Mouse (Mus musculus) heart, adult 2 months (tissue): Measurements from ENCODE around the gene Pbx1. TPM values are rescaled to one million over a fixed set of nuclear protein-coding genes. Genes with fewer than 3 reads are reported as not detected.

ENCODE experiments used
- DNase-seq, 2 experiments: peaks; one replicate each; pipeline ENCODE4 v3.0.0; 2021
- H3K27ac ChIP-seq: fragments of 200-600 bp; 2 replicates; pipeline ENCODE4 v1.8.1; 2022
- H3K27me3 ChIP-seq: fragments of 200-500 bp; 2 replicates; pipeline ENCODE4 v1.6.1; 2012; ENCODE audit warnings: mild to moderate bottlenecking, low read length, inconsistent platforms, mixed read lengths; ENCODE audit not compliant: control insufficient read depth, insufficient read depth
- H3K36me3 ChIP-seq: fragments of 200-500 bp; 2 replicates; pipeline ENCODE4 v1.6.1; 2012; ENCODE audit warnings: low read length, inconsistent platforms; ENCODE audit not compliant: control insufficient read depth, insufficient read depth
- H3K4me1 ChIP-seq: fragments of 200-500 bp; 2 replicates; pipeline ENCODE4 v1.6.1; 2011; ENCODE audit warnings: low read length; ENCODE audit not compliant: control insufficient read depth, insufficient read depth
- H3K4me3 ChIP-seq: fragments of 200-600 bp; 2 replicates; pipeline ENCODE4 v1.8.1; 2022
- H3K79me2 ChIP-seq: fragments of 200-500 bp; replicated peaks from 2 replicates; pipeline ENCODE4 v1.6.1; 2012; ENCODE audit warnings: mild to moderate bottlenecking, inconsistent platforms, low read length, moderate library complexity, mixed read lengths; ENCODE audit not compliant: control insufficient read depth, insufficient read depth
- H3K9ac ChIP-seq: fragments of 200-500 bp; 2 replicates; pipeline ENCODE4 v1.6.1; 2012; ENCODE audit warnings: low read depth, mild to moderate bottlenecking, control low read depth, inconsistent platforms, low read length, mixed read lengths
- CTCF ChIP-seq: fragments of 200-600 bp; IDR thresholded peaks from 2 replicates; pipeline ENCODE4 v1.8.1; 2022; ENCODE audit warnings: antibody characterized with exemption, mild to moderate bottlenecking, moderate library complexity
- EP300 ChIP-seq: fragments of 200-500 bp; IDR thresholded peaks from 2 replicates; pipeline ENCODE4 v1.6.1; 2011; ENCODE audit warnings: low read depth, low read length, control low read depth; ENCODE audit not compliant: insufficient read depth
- POLR2A ChIP-seq: fragments of 200-500 bp; IDR thresholded peaks from 2 replicates; pipeline ENCODE4 v1.6.1; 2011; ENCODE audit warnings: mild to moderate bottlenecking, low read depth, low read length, control low read depth; ENCODE audit not compliant: insufficient read depth
- WGBS: fragments of 180-500 bp; shearing (Covaris S2); methylation state at CpG from one replicate; pipeline ENCODE4 v1.1.7; 2018; 5-methylcytosine and 5-hydroxymethylcytosine counted together
- intact Hi-C: fragments of 180-260 bp; cut with DNase I; formaldehyde crosslinking; loops from one replicate; pipeline ENCODE4 v1.15.1; 2025
- polyA plus RNA-seq: library from polyadenylated mRNA; depleted of rRNA; stranded (reverse); fragments of >200 nt; gene quantifications from 2 replicates; pipeline ENCODE4 v1.2.3, GENCODE M21; 2012
- total RNA-seq, 2 experiments: library from RNA; stranded (reverse); gene quantifications; 2 replicates each; pipeline ENCODE4 v1.2.3; 2021

Gene Pbx1
- total and polyA plus RNA-seq, 3 experiments: 33.1 to 54.7 (median 52.8) TPM

DNA sequence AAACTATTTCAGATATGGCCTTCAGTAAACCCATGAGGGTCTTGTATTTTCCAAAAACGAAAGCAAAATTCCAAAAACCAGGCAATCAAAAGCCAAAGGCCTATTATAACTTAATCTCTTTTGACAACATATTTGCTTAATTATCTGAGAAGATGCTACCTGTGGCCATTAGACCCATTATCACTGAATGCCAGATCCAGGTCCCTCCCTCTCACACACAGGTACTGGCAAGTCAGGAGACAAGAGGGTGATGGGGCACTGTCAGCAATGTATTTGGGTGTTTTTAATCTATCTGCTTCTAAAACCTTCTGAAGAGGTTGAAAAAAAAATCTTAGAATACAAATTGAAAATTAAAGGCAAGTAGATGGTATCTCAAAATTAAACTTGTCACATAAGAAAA, 138.4 kb downstream of the Pbx1 start:
- H3K4me1 ChIP-seq: peaks cover 22% of the 10 kb centered on the region
- H3K27ac ChIP-seq: no peak overlapping the region
- H3K79me2 ChIP-seq: peaks cover 4% of the 10 kb centered on the region
- no peak overlapping the region for H3K4me3 ChIP-seq
- WGBS: 94% methylated on average over 1 of the region's 1 CpGs
- TF ChIP-seq EP300: no peak
- TF ChIP-seq POLR2A: no peak
- TF ChIP-seq CTCF: no peak
- H3K27me3 ChIP-seq: no peaks in the 10 kb centered on the region
- no peak overlapping the region for H3K9ac ChIP-seq
- intact Hi-C loops: no loop called here
- H3K36me3 ChIP-seq: no peaks in the 10 kb centered on the region
- no peak for DNase-seq

DNA sequence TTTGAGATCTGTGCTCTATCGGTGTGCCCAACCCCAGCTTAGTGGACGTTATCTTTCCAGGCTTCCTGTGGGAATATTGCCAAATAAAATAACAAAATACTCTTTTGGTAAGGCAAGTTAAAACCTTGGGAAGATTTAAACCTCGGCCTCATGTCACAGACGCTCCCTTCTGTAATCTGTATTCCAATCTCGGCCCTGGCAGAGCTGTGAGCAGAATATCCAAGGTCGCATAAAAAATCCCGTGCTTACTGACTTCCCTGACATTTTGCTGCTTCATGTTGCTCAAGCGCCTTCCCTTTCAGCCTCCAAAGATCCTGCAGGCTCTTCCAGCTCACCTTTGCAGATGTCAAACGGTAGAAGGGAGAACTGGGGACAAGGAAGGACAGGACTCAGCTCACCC, 140.0 kb downstream of the Pbx1 start:
- no peak overlapping the region for H3K4me3 ChIP-seq
- peaks cover 3% of the 10 kb centered on the region; the same call in 1 of the 2 replicates for H3K36me3 ChIP-seq
- no peak for TF ChIP-seq POLR2A
- intact Hi-C loops: no loop called here
- peak overlapping the region; percentile 80; the same call in 1 of the 2 replicates for H3K27ac ChIP-seq
- peaks cover 25% of the 10 kb centered on the region for H3K4me1 ChIP-seq
- peaks cover under 1% of the 10 kb centered on the region; the same call in 1 of the 2 replicates for H3K79me2 ChIP-seq
- WGBS: 28% methylated on average over 9 of the region's 9 CpGs
- no peak overlapping the region for H3K9ac ChIP-seq
- no peaks in the 10 kb centered on the region for H3K27me3 ChIP-seq
- DNase-seq: no peak

DNA sequence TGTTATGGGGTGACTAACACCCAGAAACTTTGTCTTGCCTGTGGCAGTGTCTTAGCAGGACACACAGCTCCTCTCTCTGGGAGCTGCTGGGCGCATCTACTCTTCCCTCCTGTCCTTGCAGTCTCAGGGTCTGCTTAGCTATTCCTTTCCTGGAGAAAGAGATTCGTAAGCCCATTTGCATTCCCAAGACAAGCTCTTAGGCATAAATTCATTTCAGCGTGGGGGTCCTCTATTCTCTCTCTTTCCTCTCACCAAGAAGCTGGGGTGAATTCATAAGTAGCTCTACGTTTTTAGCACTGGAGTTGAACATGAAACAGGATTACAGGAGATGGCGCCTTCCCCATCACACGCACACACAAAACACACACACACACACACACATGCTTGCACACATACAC, 140.4 kb downstream of the Pbx1 start:
- no peaks in the 10 kb centered on the region for H3K27me3 ChIP-seq
- intact Hi-C loops: no loop called here
- 68% methylated on average over 6 of the region's 6 CpGs for WGBS
- H3K36me3 ChIP-seq: peaks cover 3% of the 10 kb centered on the region; the same call in 1 of the 2 replicates
- H3K9ac ChIP-seq: peak overlapping the region; percentile 22
- H3K4me3 ChIP-seq: peak overlapping the region; percentile 17; the same call in 1 of the 2 replicates
- TF ChIP-seq POLR2A (no peak), EP300 (no peak), CTCF (no peak)
- no peaks in the 10 kb centered on the region; the same call in 1 of the 2 replicates for H3K79me2 ChIP-seq
- DNase-seq: no peak
- peak overlapping the region; percentile 80 for H3K27ac ChIP-seq
- H3K4me1 ChIP-seq: peaks cover 25% of the 10 kb centered on the region

DNA sequence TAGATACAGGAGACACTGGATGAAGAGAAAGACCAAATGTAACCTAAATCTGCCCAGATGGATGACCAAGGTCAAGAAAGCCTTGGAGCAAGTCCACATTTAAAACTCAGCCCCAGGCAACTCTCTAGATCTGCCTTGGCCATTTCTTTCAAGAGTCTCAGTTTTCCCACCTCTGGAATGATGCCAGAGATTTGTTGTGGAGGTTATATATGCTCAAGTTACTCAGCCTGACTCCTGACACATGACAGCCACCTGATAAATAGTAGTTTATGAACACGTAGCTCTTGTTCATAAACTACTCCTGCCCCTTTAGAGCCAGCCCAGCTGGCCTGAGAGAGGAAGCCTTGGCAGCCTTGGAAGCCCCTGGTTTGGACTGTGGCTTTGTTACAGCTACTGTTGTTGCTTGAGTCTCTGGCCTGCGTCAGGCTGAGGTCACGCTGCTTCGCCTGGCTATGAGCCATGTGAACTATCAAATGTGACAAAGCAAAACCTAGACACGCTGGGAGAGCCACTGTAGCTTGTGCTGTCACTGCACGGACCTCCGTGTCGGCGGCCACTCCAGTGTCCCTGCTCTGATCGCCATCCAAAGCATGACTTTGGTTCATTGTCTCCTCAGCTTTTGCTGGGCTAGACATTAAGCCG, 140.9 kb downstream of the Pbx1 start:
- WGBS: 16% methylated on average over 11 of the region's 11 CpGs
- intact Hi-C loops: no loop called here
- Histone ChIP-seq H3K4me3 (peak overlapping the region; percentile 17; the same call in 1 of the 2 replicates), H3K4me1 (peaks cover 25% of the 10 kb centered on the region), H3K36me3 (peaks cover 3% of the 10 kb centered on the region; the same call in 1 of the 2 replicates), H3K9ac (peak overlapping the region; percentile 22), H3K27me3 (no peaks in the 10 kb centered on the region), H3K79me2 (no peaks in the 10 kb centered on the region; the same call in 1 of the 2 replicates), H3K27ac (peak overlapping the region; percentile 80)
- TF ChIP-seq CTCF (no peak), POLR2A (0 out of 2 replicates have a peak, but pooled peaks have one; percentile 28), EP300 (peak; percentile 64; the same call in 1 of the 2 replicates)
- DNase-seq: peak; percentile 74 to 83

DNA sequence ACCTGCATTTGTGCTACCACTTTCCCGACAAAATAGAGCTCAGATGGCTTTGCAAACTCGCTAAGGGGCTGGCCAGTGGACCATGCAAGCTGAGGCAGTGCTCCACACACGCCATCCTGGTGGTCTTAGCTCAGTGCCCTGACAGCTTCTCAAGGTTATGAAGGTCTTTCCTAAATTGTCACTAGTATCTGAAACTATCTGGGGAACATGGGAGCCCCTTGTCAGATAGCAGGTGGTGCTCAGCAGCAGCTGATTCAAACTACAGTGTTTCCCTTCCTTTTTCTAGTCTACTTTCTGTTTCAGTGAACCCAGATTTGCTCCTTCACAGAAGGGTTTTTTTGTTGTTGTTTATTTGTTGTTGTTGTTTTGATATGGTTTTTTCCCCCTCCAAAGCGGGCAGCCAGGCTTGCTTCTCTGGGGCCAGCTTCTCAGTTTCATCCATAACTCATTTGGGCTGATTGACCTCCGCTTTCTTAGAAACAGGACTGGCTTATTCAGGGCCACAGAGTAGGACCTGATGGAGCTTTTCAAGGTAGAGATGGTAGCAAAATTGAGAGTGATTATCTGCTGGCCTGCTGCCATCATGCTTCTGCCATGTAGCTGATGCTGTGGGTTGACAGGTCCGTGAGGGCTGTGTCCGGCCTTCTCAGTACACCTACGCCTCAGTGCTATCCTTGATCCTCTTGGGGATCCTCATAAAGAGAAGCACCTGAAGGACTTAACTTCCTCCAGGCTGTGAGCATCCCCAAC, 141.7 kb downstream of the Pbx1 start:
- Histone ChIP-seq H3K4me3 (no peak overlapping the region), H3K9ac (no peak overlapping the region), H3K27ac (peak overlapping the region; percentile 80), H3K36me3 (peaks cover 3% of the 10 kb centered on the region; the same call in 1 of the 2 replicates), H3K79me2 (no peaks in the 10 kb centered on the region; the same call in 1 of the 2 replicates), H3K27me3 (no peaks in the 10 kb centered on the region), H3K4me1 (peaks cover 25% of the 10 kb centered on the region)
- intact Hi-C loops: no loop called here
- DNase-seq: no peak
- no peak for TF ChIP-seq POLR2A
- no peak for TF ChIP-seq CTCF
- no peak for TF ChIP-seq EP300
- WGBS: 83% methylated on average over 8 of the region's 8 CpGs
